8 mouse cellular contexts compared by ENCODE assay signal in genomic region chr9:75313832-75314516, GRCm38 (mm10). TPM values are rescaled to one million over a fixed set of nuclear protein-coding genes. Genes with fewer than 3 reads are reported as not detected.
A peak's percentile ranks its signal among the peaks of the same experiment; 100 is the strongest.
DNase-seq lines count a peak whose midpoint lies in the region; ATAC-seq and TF ChIP-seq lines count a peak whose summit lies in the region.

No protein-coding gene starts in this region.

- H3K9me3 ChIP-seq in forebrain, embryonic 12.5 days = no peaks in the 10 kb centered on the region
- no peaks in the 10 kb centered on the region for H3K9me3 ChIP-seq in heart, postnatal 0 days (replicated peaks; ENCODE audit: control insufficient read depth, low read length)
- no peaks in the 10 kb centered on the region for H3K9me3 ChIP-seq in neural tube, embryonic 15.5 days (replicated peaks)

- peak overlapping the region; percentile 82 for H3K27ac ChIP-seq in forebrain, embryonic 12.5 days
- peak overlapping the region; percentile 84 for H3K27ac ChIP-seq in heart, postnatal 0 days (ENCODE audit: low read depth)
- peak overlapping the region; percentile 91 for H3K27ac ChIP-seq in neural tube, embryonic 15.5 days (replicated peaks)

- peak; percentile 54 for DNase-seq in brain, embryonic 18.5 days (ENCODE audit: low read depth, low spot score)
- DNase-seq in heart, postnatal 0 days (ENCODE audit: low spot score) = peak; percentile 72
- DNase-seq in kidney, postnatal 4 days = peak; percentile 86 to 89
- peak; percentile 74 to 79 for DNase-seq in lung, adult 18-20 months
- peak; percentile 68 to 69 for DNase-seq in thymus, adult 18-20 months

- H3K4me2 ChIP-seq in forebrain, embryonic 12.5 days = peak overlapping the region; percentile 73
- peak overlapping the region; percentile 88 for H3K4me2 ChIP-seq in heart, postnatal 0 days (ENCODE audit: low read depth, low read length)
- H3K4me2 ChIP-seq in neural tube, embryonic 15.5 days = peak overlapping the region; percentile 67

- no peak for TF ChIP-seq EP300 in heart, postnatal 0 days (IDR thresholded peaks at IDR 0.05; ENCODE audit: low read depth)

- H3K27me3 ChIP-seq in forebrain, embryonic 12.5 days = peaks cover 3% of the 10 kb centered on the region; the same call in 1 of the 2 replicates
- no peaks in the 10 kb centered on the region for H3K27me3 ChIP-seq in heart, postnatal 0 days (ENCODE audit: control insufficient read depth, insufficient read depth, low read length)
- no peaks in the 10 kb centered on the region for H3K27me3 ChIP-seq in neural tube, embryonic 15.5 days (replicated peaks)

- peak overlapping the region; percentile 65 for H3K9ac ChIP-seq in forebrain, embryonic 12.5 days
- H3K9ac ChIP-seq in heart, postnatal 0 days (replicated peaks; ENCODE audit: low read depth, low read length) = peak overlapping the region; percentile 66
- peak overlapping the region; percentile 73 for H3K9ac ChIP-seq in neural tube, embryonic 15.5 days (replicated peaks)

- H3K4me3 ChIP-seq in forebrain, embryonic 12.5 days (replicated peaks) = peak overlapping the region; percentile 55
- peak overlapping the region; percentile 73 for H3K4me3 ChIP-seq in heart, postnatal 0 days (ENCODE audit: low read depth, low read length)
- H3K4me3 ChIP-seq in neural tube, embryonic 15.5 days (replicated peaks) = peak overlapping the region; percentile 79

- H3K36me3 ChIP-seq in forebrain, embryonic 12.5 days (replicated peaks) = no peaks in the 10 kb centered on the region
- H3K36me3 ChIP-seq in heart, postnatal 0 days (replicated peaks; ENCODE audit: control insufficient read depth, insufficient read depth, low read length) = 0 out of 2 replicates have a peak, but pooled peaks cover 5% of the 10 kb centered on the region
- H3K36me3 ChIP-seq in neural tube, embryonic 15.5 days = peaks cover 11% of the 10 kb centered on the region; the same call in 1 of the 2 replicates

- WGBS in forebrain, embryonic 12.5 days = 1% methylated on average over 52 of the region's 52 CpGs
- WGBS in heart, postnatal 0 days = under 1% methylated on average over 50 of the region's 52 CpGs
- under 1% methylated on average over 52 of the region's 52 CpGs for WGBS in neural tube, embryonic 15.5 days

- H3K4me1 ChIP-seq in forebrain, embryonic 12.5 days = peaks cover 21% of the 10 kb centered on the region
- no peaks in the 10 kb centered on the region for H3K4me1 ChIP-seq in heart, postnatal 0 days (ENCODE audit: control insufficient read depth, insufficient read depth)
- H3K4me1 ChIP-seq in neural tube, embryonic 15.5 days = peaks cover 34% of the 10 kb centered on the region

- no peak for TF ChIP-seq CTCF in heart, postnatal 0 days (IDR thresholded peaks at IDR 0.05; ENCODE audit: low read depth)

- peak; percentile 84 for ATAC-seq in CD4-positive, CD25-positive, alpha-beta regulatory T cell, adult 4 months
- ATAC-seq in forebrain, embryonic 12.5 days (ENCODE audit: low FRiP score) = peak; percentile 89
- peak; percentile 86 for ATAC-seq in heart, postnatal 0 days (ENCODE audit: insufficient read depth, low read depth)
- peak; percentile 91 for ATAC-seq in neural tube, embryonic 15.5 days (ENCODE audit: low FRiP score)

RNA-seq across cellular contexts. Expression of gene Gnb5, which starts 7.9 kb away (rescaled TPM):
- polyA plus RNA-seq in CD4-positive, CD25-positive, alpha-beta regulatory T cell, adult 4 months (2017; shearing (Covaris generic)) = 10 to 100 TPM in 1 of 2 experiments, 1 to 10 TPM in 1; 9.0 to 11.3 TPM
- polyA plus RNA-seq in forebrain, embryonic 12.5 days (2016; fragmentation: Nextera tagmentation; extraction: Ambion mirVana) = 32.6 and 35.5 TPM in 2 replicates
- 62.7 and 78.1 TPM in 2 replicates for total RNA-seq in heart, postnatal 0 days (2014; rRNA removed; ENCODE audit: low replicate concordance)
- 68.1 and 74.9 TPM in 2 replicates for polyA plus RNA-seq in heart, postnatal 0 days (2015; fragmentation: Nextera tagmentation; extraction: Ambion mirVana)
- 85.1 and 97.4 TPM in 2 replicates for polyA plus RNA-seq in neural tube, embryonic 15.5 days (2015; fragmentation: Nextera tagmentation; extraction: Ambion mirVana)

RNA-seq across cellular contexts. Expression of gene Bcl2l10, which starts 33.6 kb away (rescaled TPM):
- under 1 TPM in 1 of 2 experiments, not detected in 1; 0.27 TPM for polyA plus RNA-seq in CD4-positive, CD25-positive, alpha-beta regulatory T cell, adult 4 months (2017; shearing (Covaris generic))
- not detected in 2 replicates for polyA plus RNA-seq in forebrain, embryonic 12.5 days (2016; fragmentation: Nextera tagmentation; extraction: Ambion mirVana)
- total RNA-seq in heart, postnatal 0 days (2014; rRNA removed; ENCODE audit: low replicate concordance) = not detected in 2 replicates
- polyA plus RNA-seq in heart, postnatal 0 days (2015; fragmentation: Nextera tagmentation; extraction: Ambion mirVana) = not detected in 2 replicates
- not detected in 2 replicates for polyA plus RNA-seq in neural tube, embryonic 15.5 days (2015; fragmentation: Nextera tagmentation; extraction: Ambion mirVana)

Comparison
In these comparisons a context has a peak if more than half of its experiments do, and no peak if none do; other contexts are left out.
1. Peak in every context shown above with its lines: DNase-seq, ATAC-seq, H3K4me3 ChIP-seq and H3K27ac ChIP-seq.